ENCODE assay signal across 14 mouse cellular contexts in the genomic region with DNA sequence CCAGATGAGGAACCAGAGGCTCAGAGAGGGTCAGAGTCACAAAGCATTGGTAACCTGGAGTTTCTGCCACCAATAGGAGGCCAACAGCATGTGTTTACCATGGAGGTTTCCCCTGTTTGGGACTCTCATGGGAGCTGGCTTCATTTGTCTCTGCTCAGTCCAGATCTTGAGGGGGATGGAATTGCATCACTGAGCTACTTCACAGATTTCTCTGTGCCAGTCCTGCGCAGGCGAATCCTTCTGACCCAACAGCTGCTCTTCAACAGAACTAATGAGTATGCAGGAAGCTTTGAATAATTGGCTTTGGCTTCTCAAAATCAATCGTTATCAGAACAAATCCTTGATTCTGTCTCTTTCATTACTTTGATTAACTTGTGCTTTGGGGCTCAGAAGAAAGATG.
"Had no signal": no experiment of that assay in that cellular context is flagged by ENCODE, and none has a peak within 500 bp of the region (broad histone marks: within the 10 kb centered on the region; RNA-seq: fewer than 3 reads in every experiment).

No protein-coding gene starts in this region.

- H3K27me3 ChIP-seq: limb, embryonic 13.5 days; neural tube, embryonic 13.5 days; stomach, embryonic 15.5 days had no signal

- H3K36me3 ChIP-seq: limb, embryonic 13.5 days; midbrain, embryonic 12.5 days; neural tube, embryonic 13.5 days; stomach, embryonic 15.5 days had no signal

- H3K9ac ChIP-seq: limb, embryonic 13.5 days; liver, embryonic 14.5 days; midbrain, embryonic 12.5 days; neural tube, embryonic 13.5 days; stomach, embryonic 15.5 days had no signal

- H3K4me3 ChIP-seq: limb, embryonic 13.5 days; midbrain, embryonic 12.5 days; neural tube, embryonic 13.5 days; stomach, embryonic 15.5 days had no signal

- H3K27ac ChIP-seq: limb, embryonic 13.5 days; liver, embryonic 14.5 days; midbrain, embryonic 12.5 days; neural tube, embryonic 13.5 days; stomach, embryonic 15.5 days had no signal

- H3K4me2 ChIP-seq: limb, embryonic 13.5 days; midbrain, embryonic 12.5 days; neural tube, embryonic 13.5 days; stomach, embryonic 15.5 days had no signal

- DNase-seq: kidney, adult 9 months; kidney, postnatal 10 days; kidney, postnatal 4 days; left cerebral cortex, postnatal 4 days; lung, adult 18-20 months; retina, postnatal 1 day; thymus, postnatal 36 days had no signal

- H3K9me3 ChIP-seq: limb, embryonic 13.5 days; midbrain, embryonic 12.5 days; neural tube, embryonic 13.5 days; stomach, embryonic 15.5 days had no signal

- ATAC-seq: intestine, postnatal 0 days; midbrain, embryonic 16.5 days had no signal

- H3K4me1 ChIP-seq: limb, embryonic 13.5 days; neural tube, embryonic 13.5 days; stomach, embryonic 15.5 days had no signal
